Mouse (Mus musculus) spleen, adult 2 months (tissue): Measurements from ENCODE around the gene Mut. TPM values are rescaled to one million over a fixed set of nuclear protein-coding genes. Genes with fewer than 3 reads are reported as not detected.

Source experiments
- DNase-seq, 2 experiments: peaks; one replicate each; pipeline versions ENCODE4 v3.0.0 to v3.0.0-alpha.2; 2012 to 2021; ENCODE audit warnings: low spot score in 2 of 2, low read depth in 1 of 2
- H3K27ac ChIP-seq: fragments of 200-500 bp; 2 replicates; pipeline ENCODE4 v1.5.1; 2012; ENCODE audit warnings: low read length, inconsistent platforms; ENCODE audit not compliant: insufficient read depth
- H3K27me3 ChIP-seq: fragments of 200-500 bp; 2 replicates; pipeline ENCODE4 v1.6.1; 2012; ENCODE audit warnings: mild to moderate bottlenecking, moderate library complexity, low read length, inconsistent platforms; ENCODE audit not compliant: control insufficient read depth, insufficient read depth
- H3K36me3 ChIP-seq: fragments of 200-500 bp; 2 replicates; pipeline ENCODE4 v1.6.1; 2012; ENCODE audit warnings: mild to moderate bottlenecking, low read length, inconsistent platforms; ENCODE audit not compliant: control insufficient read depth, insufficient read depth
- H3K4me1 ChIP-seq: fragments of 200-500 bp; 2 replicates; pipeline ENCODE4 v1.6.1; 2011; ENCODE audit warnings: inconsistent platforms; ENCODE audit not compliant: control insufficient read depth, insufficient read depth, insufficient read length
- H3K4me3 ChIP-seq: fragments of 200-500 bp; 2 replicates; pipeline ENCODE4 v1.5.1; 2011; ENCODE audit warnings: mild to moderate bottlenecking, inconsistent platforms; ENCODE audit not compliant: insufficient read depth, insufficient read length; ENCODE audit errors: extremely low read depth
- CTCF ChIP-seq: fragments of 200-500 bp; IDR thresholded peaks from 2 replicates; pipeline ENCODE4 v1.5.1; 2011; ENCODE audit warnings: mild to moderate bottlenecking, inconsistent platforms; ENCODE audit not compliant: insufficient read depth, insufficient read length, insufficient replicate concordance; ENCODE audit errors: extremely low read depth
- POLR2A ChIP-seq: fragments of 200-500 bp; IDR thresholded peaks from 2 replicates; pipeline ENCODE4 v1.6.1; 2011; ENCODE audit warnings: low read depth, low read length, inconsistent platforms
- WGBS: fragments of 180-500 bp; shearing (Covaris S2); methylation state at CpG from one replicate; pipeline ENCODE4 v1.1.7; 2018; 5-methylcytosine and 5-hydroxymethylcytosine counted together
- polyA plus RNA-seq: library from polyadenylated mRNA; depleted of rRNA; stranded (reverse); fragments of >200 nt; gene quantifications from 2 replicates; pipeline ENCODE4 v1.2.3, GENCODE M21; 2012; rRNA removed

Mut gene
- 3.1 and 3.5 TPM in 2 replicates for polyA plus RNA-seq

GRCm38 (mm10) chr17:40934420-40935231, at the start of gene Mut, which contains the start of gene Cenpq:
TSS of gene Mut (plus strand) at chr17:40934685.
TSS of gene Cenpq (minus strand) at chr17:40935047.
- Histone ChIP-seq H3K27me3 (no peaks in the 10 kb centered on the region), H3K4me3 (peak within 1 kb of the TSS; percentile 86), H3K4me1 (no peaks in the 10 kb centered on the region), H3K36me3 (peaks cover 3% of the 10 kb centered on the region; the same call in 1 of the 2 replicates), H3K27ac (peak within 1 kb of the TSS; percentile 76)
- TF ChIP-seq CTCF, result no peak
- TF ChIP-seq POLR2A, result no peak; the same call in 1 of the 2 replicates
- peak; percentile 89 to 91 for DNase-seq
- under 1% methylated on average over 50 of the region's 50 CpGs for WGBS

DNA sequence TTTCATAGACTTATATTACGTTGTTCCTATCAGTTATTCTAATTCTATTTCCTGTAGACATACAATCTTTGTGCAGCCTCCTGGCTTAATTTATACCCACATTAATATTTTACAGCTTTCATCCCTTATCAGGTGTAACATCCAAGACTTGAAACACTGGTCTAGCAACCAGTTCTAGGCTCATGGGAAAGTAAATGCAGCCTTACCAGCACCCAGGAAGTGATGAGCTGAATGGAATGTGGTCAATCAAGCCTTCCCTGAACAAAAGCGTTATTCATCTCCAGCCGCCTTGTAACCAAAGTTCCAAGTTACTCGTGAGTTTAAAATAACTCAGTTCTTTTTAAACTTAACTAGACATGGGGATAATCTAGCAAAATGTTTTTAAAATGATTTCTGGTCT, 49.3 kb upstream of the Mut start:
- no peak for DNase-seq
- Histone ChIP-seq H3K4me3 (no peak overlapping the region), H3K27ac (no peak overlapping the region), H3K36me3 (no peaks in the 10 kb centered on the region), H3K27me3 (no peaks in the 10 kb centered on the region), H3K4me1 (no peaks in the 10 kb centered on the region)
- TF ChIP-seq POLR2A (no peak), CTCF (no peak)
- WGBS, result 88% methylated on average over 4 of the region's 4 CpGs

GRCm38 (mm10) chr17:40887849-40888536, 46.5 kb upstream of the Mut start:
- 81% methylated on average over 4 of the region's 4 CpGs for WGBS
- no peaks in the 10 kb centered on the region for H3K27me3 ChIP-seq
- no peaks in the 10 kb centered on the region for H3K36me3 ChIP-seq
- no peak for DNase-seq
- H3K4me3 ChIP-seq, result no peak overlapping the region
- TF ChIP-seq POLR2A, result no peak
- no peak for TF ChIP-seq CTCF
- no peaks in the 10 kb centered on the region for H3K4me1 ChIP-seq
- H3K27ac ChIP-seq, result no peak overlapping the region

- Histone ChIP-seq H3K27me3 (no peaks in the 10 kb centered on the region), H3K36me3 (no peaks in the 10 kb centered on the region), H3K27ac (no peak overlapping the region), H3K4me1 (no peaks in the 10 kb centered on the region), H3K4me3 (no peak overlapping the region)
- 50% methylated on average over 1 of the region's 1 CpGs for WGBS
- TF ChIP-seq POLR2A, result no peak
- DNase-seq, result no peak
These were observed 37.6 kb upstream of the Mut start for GRCm38 (mm10) chr17:40896863-40897262.

GRCm38 (mm10) chr17:40899783-40900363, 34.6 kb upstream of the Mut start:
- no peak for TF ChIP-seq CTCF
- TF ChIP-seq POLR2A, result no peak
- 83% methylated on average over 4 of the region's 4 CpGs for WGBS

DNA sequence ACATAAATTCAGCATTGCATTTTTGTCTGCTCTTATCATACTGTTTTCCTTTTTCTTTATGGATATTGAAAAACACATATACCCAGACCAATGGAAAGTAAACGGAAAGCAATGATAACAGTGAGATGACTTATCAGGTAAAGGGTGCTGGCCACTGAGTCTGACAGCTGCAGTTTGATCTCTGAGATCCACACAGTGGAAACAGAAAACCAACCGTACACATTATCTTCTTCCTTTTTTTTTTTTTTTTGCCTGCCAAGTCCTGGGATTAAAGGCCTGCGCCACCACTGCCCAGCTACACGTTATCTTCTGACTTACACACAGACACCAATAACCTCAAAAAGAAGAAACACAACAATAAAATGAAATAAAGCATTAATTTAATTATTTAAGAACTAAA, 31.1 kb upstream of the Mut start:
- no peak for DNase-seq
- no peaks in the 10 kb centered on the region for H3K36me3 ChIP-seq
- TF ChIP-seq CTCF, result no peak
- no peak for TF ChIP-seq POLR2A
- no peak overlapping the region for H3K27ac ChIP-seq
- H3K4me1 ChIP-seq, result no peaks in the 10 kb centered on the region
- 56% methylated on average over 4 of the region's 4 CpGs for WGBS
- no peak overlapping the region for H3K4me3 ChIP-seq
- H3K27me3 ChIP-seq, result no peaks in the 10 kb centered on the region

More at GRCm38 (mm10) chr17:40899783-40900363, 34.6 kb upstream of the Mut start:
- no peak overlapping the region for H3K4me3 ChIP-seq
- H3K27ac ChIP-seq, result no peak overlapping the region
- no peak for DNase-seq
- H3K27me3 ChIP-seq, result no peaks in the 10 kb centered on the region
- no peaks in the 10 kb centered on the region for H3K4me1 ChIP-seq
- H3K36me3 ChIP-seq, result no peaks in the 10 kb centered on the region

DNA sequence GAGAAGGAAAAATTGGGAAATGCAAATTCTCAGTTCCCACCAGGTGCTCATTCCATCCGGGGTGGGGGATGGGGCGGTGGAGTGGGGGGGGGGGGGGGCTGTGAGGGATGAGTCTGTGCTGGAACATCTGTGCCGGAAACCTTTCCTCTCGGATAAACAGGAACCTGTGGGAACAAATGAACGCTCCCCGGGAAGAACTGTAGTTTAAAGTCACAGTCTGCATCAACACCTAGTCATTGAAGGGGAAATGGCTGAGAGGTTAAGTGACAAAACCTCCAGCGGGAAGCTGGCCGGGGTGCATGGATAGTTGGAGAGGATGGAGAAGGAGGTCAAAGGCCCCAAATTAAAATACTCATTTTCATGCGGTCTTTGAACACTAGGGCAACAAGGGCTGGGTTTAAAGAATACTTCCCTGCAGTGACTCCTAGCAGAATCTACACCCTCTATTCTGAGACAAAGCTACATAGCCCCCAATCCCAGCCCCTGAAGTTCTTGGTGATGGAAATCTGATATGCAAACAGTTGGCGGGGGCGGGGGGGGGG, 30.4 kb upstream of the Mut start:
- H3K4me3 ChIP-seq, result no peak overlapping the region
- 39% methylated on average over 11 of the region's 11 CpGs for WGBS
- TF ChIP-seq POLR2A (no peak), CTCF (no peak)
- H3K27ac ChIP-seq, result no peak overlapping the region
- no peaks in the 10 kb centered on the region for H3K36me3 ChIP-seq
- no peak for DNase-seq
- H3K27me3 ChIP-seq, result no peaks in the 10 kb centered on the region
- H3K4me1 ChIP-seq, result no peaks in the 10 kb centered on the region
